Mouse (Mus musculus): ENCODE data around the gene Tmem216.

DNA sequence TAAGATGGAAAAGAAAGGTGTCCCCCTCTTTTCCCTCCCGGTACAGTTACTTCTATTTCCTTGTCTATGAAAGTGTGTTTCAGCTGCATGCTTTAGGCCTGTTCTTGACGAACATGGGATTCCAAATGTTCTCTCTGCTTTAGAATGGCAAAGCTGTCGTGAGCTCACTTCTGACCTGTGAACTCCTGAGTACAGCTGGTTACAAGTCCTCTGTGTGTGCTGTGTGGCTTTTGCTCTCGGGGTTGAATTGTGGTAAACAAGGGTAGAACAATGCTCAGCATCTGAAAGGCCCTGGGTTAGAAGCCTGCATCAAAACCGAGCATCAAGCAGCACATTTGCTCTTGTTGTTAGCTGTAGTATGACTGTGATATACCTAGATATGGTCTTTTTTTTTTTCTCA is 6.3 kb upstream of the Tmem216 start:
- TF ChIP-seq HCFC1 (IDR thresholded peaks at IDR 0.05; ENCODE audit: borderline replicate concordance, insufficient read depth, low read length) (no peak), ZC3H11A (IDR thresholded peaks at IDR 0.05; ENCODE audit: borderline replicate concordance, low read depth, low read length) (no peak), ZNF384 (IDR thresholded peaks at IDR 0.05; ENCODE audit: low read depth, low read length) (no peak), CHD2 (IDR thresholded peaks at IDR 0.05; ENCODE audit: low read depth, low read length) (no peak), MAFK (IDR thresholded peaks at IDR 0.05; ENCODE audit: insufficient read depth, low read depth, low read length) (no peak)
